Mouse (Mus musculus) gonadal fat pad, adult 2 months (tissue): ENCODE data around the gene Adam1b. TPM values are rescaled to one million over a fixed set of nuclear protein-coding genes. Genes with fewer than 3 reads are reported as not detected.
A peak's percentile ranks its signal among the peaks of the same experiment; 100 is the strongest.

Experiments
- DNase-seq: peaks from one replicate; pipeline ENCODE4 v3.0.0-alpha.2; 2012; ENCODE audit warnings: low read depth
- polyA plus RNA-seq: library from polyadenylated mRNA; depleted of rRNA; stranded (reverse); fragments of >200 nt; gene quantifications from 2 replicates; pipeline ENCODE4 v1.2.3, GENCODE M21; 2012

Gene Adam1b
- polyA plus RNA-seq, 1 experiment: 0.05 TPM

- DNase-seq: no peak
These were observed 2.5 kb downstream of the Adam1b start for GRCm38 (mm10) chr5:121500719-121501118.

- DNase-seq: no peak
These were observed 9.9 kb downstream of the Adam1b start for GRCm38 (mm10) chr5:121493305-121493704.

GRCm38 (mm10) chr5:121484801-121485200 is 18.4 kb downstream of the Adam1b start:
- DNase-seq: no peak

- DNase-seq: no peak
These were observed 25.6 kb downstream of the Adam1b start for GRCm38 (mm10) chr5:121477680-121478079.

GRCm38 (mm10) chr5:121476040-121476439 is 27.2 kb downstream of the Adam1b start:
- DNase-seq: no peak

- no peak for DNase-seq
These were observed 28.6 kb downstream of the Adam1b start for GRCm38 (mm10) chr5:121474610-121475009.

GRCm38 (mm10) chr5:121472411-121472810 is 30.8 kb downstream of the Adam1b start:
- DNase-seq: no peak

GRCm38 (mm10) chr5:121469566-121469965 is 33.7 kb downstream of the Adam1b start:
- no peak for DNase-seq

GRCm38 (mm10) chr5:121463601-121464250 is 39.5 kb downstream of the Adam1b start:
- no peak for DNase-seq

GRCm38 (mm10) chr5:121462967-121463366 is 40.3 kb downstream of the Adam1b start:
- DNase-seq: no peak

GRCm38 (mm10) chr5:121462171-121462502 is 41.1 kb downstream of the Adam1b start:
- DNase-seq: no peak

- no peak for DNase-seq
These were observed 41.7 kb downstream of the Adam1b start for GRCm38 (mm10) chr5:121461339-121462170.

GRCm38 (mm10) chr5:121455510-121456265 is 47.5 kb downstream of the Adam1b start:
- DNase-seq: peak; percentile 81

- DNase-seq: no peak
These were observed 48.8 kb downstream of the Adam1b start for GRCm38 (mm10) chr5:121454503-121454782.

- DNase-seq: peak; percentile 87
These were observed 49.3 kb downstream of the Adam1b start for GRCm38 (mm10) chr5:121453743-121454502.

- DNase-seq: no peak
These were observed 50.3 kb downstream of the Adam1b start for GRCm38 (mm10) chr5:121452906-121453305.

GRCm38 (mm10) chr5:121452026-121452869 is 51.0 kb downstream of the Adam1b start, which contains the start of gene Erp29:
Gene Erp29, minus strand, starts transcription at chr5:121452506.
- no peak for DNase-seq

- no peak for DNase-seq
These were observed 51.6 kb downstream of the Adam1b start, which contains the start of gene Tmem116 for GRCm38 (mm10) chr5:121451644-121452025. Gene Tmem116, plus strand, starts transcription at chr5:121451893.

- DNase-seq: no peak
These were observed 52.0 kb downstream of the Adam1b start for GRCm38 (mm10) chr5:121451203-121451602.

- no peak for DNase-seq
These were observed 52.8 kb downstream of the Adam1b start for GRCm38 (mm10) chr5:121450476-121450875.
